Mouse (Mus musculus) MEL (cell line): ENCODE results near the gene Cyp4x1. TPM values are rescaled to one million over a fixed set of nuclear protein-coding genes. Genes with fewer than 3 reads are reported as not detected.

Experiments
- DNase-seq: peaks from one replicate; pipeline ENCODE4 v3.0.0; 2011; ENCODE audit warnings: low read depth, low spot score
- H3K27ac ChIP-seq: 2 replicates; pipeline ENCODE4 v1.5.1; 2012; ENCODE audit warnings: low read depth, mild to moderate bottlenecking, control low read depth, low read length, moderate library complexity; ENCODE audit not compliant: control insufficient read depth
- H3K27me3 ChIP-seq, 2 experiments: fragments of 150-350 bp in 1 of 2; sonication (generic) in 1 of 2; 2 replicates each; pipeline ENCODE4 v1.6.1; 2012; ENCODE audit warnings: low read length in 2 of 2, mild to moderate bottlenecking in 2 of 2, improper control_type of control experiment in 1 of 2, moderate library complexity in 1 of 2; ENCODE audit not compliant: insufficient read depth in 2 of 2, control insufficient read depth in 1 of 2
- H3K36me3 ChIP-seq, 2 experiments: 2 replicates each; pipeline ENCODE4 v1.6.1; 2012 to 2014; ENCODE audit warnings: low read length in 2 of 2, improper control_type of control experiment in 1 of 2, inconsistent platforms in 1 of 2, mild to moderate bottlenecking in 1 of 2; ENCODE audit not compliant: insufficient read depth in 2 of 2, control insufficient read depth in 1 of 2
- H3K4me1 ChIP-seq, 2 experiments: fragments of 150-350 bp in 1 of 2; sonication (generic) in 1 of 2; 2 replicates each; pipeline ENCODE4 v1.6.1; 2012; ENCODE audit warnings: low read length in 2 of 2, improper control_type of control experiment in 1 of 2, mild to moderate bottlenecking in 1 of 2; ENCODE audit not compliant: insufficient read depth in 2 of 2, control insufficient read depth in 1 of 2
- H3K4me3 ChIP-seq, 2 experiments: fragments of 150-350 bp in 1 of 2; sonication (generic) in 1 of 2; 2 replicates each; pipeline ENCODE4 v1.5.1; 2012; ENCODE audit warnings: low read depth in 2 of 2, low read length in 2 of 2, mild to moderate bottlenecking in 2 of 2, moderate library complexity in 2 of 2, control low read depth in 1 of 2, improper control_type of control experiment in 1 of 2; ENCODE audit not compliant: control insufficient read depth in 1 of 2, insufficient read depth in 1 of 2
- H3K79me2 ChIP-seq: 2 replicates; pipeline ENCODE4 v1.6.1; 2012; ENCODE audit warnings: mild to moderate bottlenecking, low read length, moderate library complexity; ENCODE audit not compliant: control insufficient read depth, poor library complexity, insufficient read depth
- H3K9ac ChIP-seq: 2 replicates; pipeline ENCODE4 v1.6.1; 2012; ENCODE audit warnings: low read depth, mild to moderate bottlenecking, control low read depth, low read length, moderate library complexity; ENCODE audit not compliant: control insufficient read depth, poor library complexity, severe bottlenecking
- H3K9me3 ChIP-seq: fragments of 150-350 bp; sonication (generic); replicated peaks from 2 replicates; pipeline ENCODE4 v1.6.1; 2012; ENCODE audit warnings: mild to moderate bottlenecking, low read length, improper control_type of control experiment, moderate library complexity; ENCODE audit not compliant: insufficient read depth
- BHLHE40 ChIP-seq: IDR thresholded peaks from 2 replicates; pipeline ENCODE4 v1.6.1; 2012; ENCODE audit warnings: low read depth, mild to moderate bottlenecking, inconsistent platforms, low read length, improper control_type of control experiment, borderline replicate concordance
- CHD2 ChIP-seq: IDR thresholded peaks from 2 replicates; pipeline ENCODE4 v1.6.1; 2011; ENCODE audit warnings: low read length, improper control_type of control experiment
- CTCF ChIP-seq, 3 experiments: IDR thresholded peaks in 2 of 3; conservative IDR thresholded peaks in 1 of 3; 2 replicates each; pipeline ENCODE4 v1.5.1; 2011 to 2012; ENCODE audit warnings: low read length in 3 of 3, low read depth in 2 of 3, mild to moderate bottlenecking in 2 of 3, improper control_type of control experiment in 1 of 3, inconsistent platforms in 1 of 3, mixed read lengths in 1 of 3, moderate library complexity in 1 of 3; ENCODE audit not compliant: control insufficient read depth in 1 of 3, insufficient read depth in 1 of 3, poor library complexity in 1 of 3, severe bottlenecking in 1 of 3
- E2F4 ChIP-seq: IDR thresholded peaks from 2 replicates; pipeline ENCODE4 v1.6.1; 2011; ENCODE audit warnings: low read depth, low read length, improper control_type of control experiment, borderline replicate concordance
- ELF1 ChIP-seq: IDR thresholded peaks from 2 replicates; pipeline ENCODE4 v1.6.1; 2014; ENCODE audit warnings: low read depth, mild to moderate bottlenecking, inconsistent platforms, low read length, improper control_type of control experiment, moderate library complexity
- EP300 ChIP-seq, 2 experiments: IDR thresholded peaks; 2 replicates each; pipeline ENCODE4 v1.6.1; 2011; ENCODE audit warnings: improper control_type of control experiment in 2 of 2, low read length in 2 of 2, low read depth in 1 of 2, mild to moderate bottlenecking in 1 of 2
- ETS1 ChIP-seq: IDR thresholded peaks from 2 replicates; pipeline ENCODE4 v1.6.1; 2012; ENCODE audit warnings: low read depth, mild to moderate bottlenecking, inconsistent platforms, low read length, improper control_type of control experiment, moderate library complexity
- KAT2A ChIP-seq: conservative IDR thresholded peaks from 2 replicates; pipeline ENCODE4 v1.6.1; 2012; ENCODE audit warnings: low read depth, low read length, improper control_type of control experiment, inconsistent platforms
- MAFK ChIP-seq: IDR thresholded peaks from 2 replicates; pipeline ENCODE4 v1.6.1; 2011; ENCODE audit warnings: low read depth, mild to moderate bottlenecking, low read length, improper control_type of control experiment, borderline replicate concordance
- MAX ChIP-seq: IDR thresholded peaks from 2 replicates; pipeline ENCODE4 v1.6.1; 2011; ENCODE audit warnings: low read length, improper control_type of control experiment
- MAZ ChIP-seq: IDR thresholded peaks from 2 replicates; pipeline ENCODE4 v1.6.1; 2012; ENCODE audit warnings: low read depth, mild to moderate bottlenecking, inconsistent platforms, low read length, improper control_type of control experiment
- MEF2A ChIP-seq: IDR thresholded peaks from 2 replicates; pipeline ENCODE4 v1.6.1; 2014; ENCODE audit warnings: low read depth, mild to moderate bottlenecking, inconsistent platforms, low read length, improper control_type of control experiment; ENCODE audit not compliant: poor library complexity, insufficient replicate concordance, severe bottlenecking; ENCODE audit errors: extremely low read depth
- MYC ChIP-seq: IDR thresholded peaks from 2 replicates; pipeline ENCODE4 v1.6.1; 2011; ENCODE audit warnings: low read depth, mild to moderate bottlenecking, low read length, improper control_type of control experiment, moderate library complexity
- NRF1 ChIP-seq: IDR thresholded peaks from 2 replicates; pipeline ENCODE4 v1.6.1; 2014; ENCODE audit warnings: low read depth, mild to moderate bottlenecking, inconsistent platforms, low read length, improper control_type of control experiment, moderate library complexity; ENCODE audit not compliant: poor library complexity, insufficient read depth, severe bottlenecking
- POLR2A ChIP-seq, 2 experiments: IDR thresholded peaks; 2 replicates each; pipeline ENCODE4 v1.6.1; 2011 to 2012; ENCODE audit warnings: low read length in 2 of 2, mild to moderate bottlenecking in 2 of 2, control low read depth in 1 of 2, improper control_type of control experiment in 1 of 2, low read depth in 1 of 2, moderate library complexity in 1 of 2; ENCODE audit not compliant: control insufficient read depth in 1 of 2, insufficient read depth in 1 of 2, poor library complexity in 1 of 2
- POLR2AphosphoS2 ChIP-seq: IDR thresholded peaks from 2 replicates; pipeline ENCODE4 v1.6.1; 2011; ENCODE audit warnings: low read length, improper control_type of control experiment
- RCOR1 ChIP-seq: IDR thresholded peaks from 2 replicates; pipeline ENCODE4 v1.6.1; 2012; ENCODE audit warnings: low read depth, mild to moderate bottlenecking, inconsistent platforms, low read length, improper control_type of control experiment
- SMC3 ChIP-seq: IDR thresholded peaks from 2 replicates; pipeline ENCODE4 v1.6.1; 2011; ENCODE audit warnings: low read depth, low read length, improper control_type of control experiment
- TAL1 ChIP-seq: IDR thresholded peaks from 2 replicates; pipeline ENCODE4 v1.6.1; 2012; ENCODE audit warnings: mild to moderate bottlenecking, inconsistent platforms, low read length, moderate library complexity, mixed read lengths
- TBP ChIP-seq: IDR thresholded peaks from 2 replicates; pipeline ENCODE4 v1.8.0; 2011; ENCODE audit warnings: low read depth, low read length, improper control_type of control experiment
- USF1 ChIP-seq: IDR thresholded peaks from 2 replicates; pipeline ENCODE4 v1.6.1; 2014; ENCODE audit warnings: low read depth, mild to moderate bottlenecking, inconsistent platforms, low read length, improper control_type of control experiment, moderate library complexity
- USF2 ChIP-seq, 2 experiments: IDR thresholded peaks; 2 replicates each; pipeline ENCODE4 v1.6.1; 2011 to 2012; ENCODE audit warnings: improper control_type of control experiment in 2 of 2, low read length in 2 of 2, borderline replicate concordance in 1 of 2, inconsistent platforms in 1 of 2, low read depth in 1 of 2, mild to moderate bottlenecking in 1 of 2; ENCODE audit not compliant: insufficient read depth in 1 of 2
- ZC3H11A ChIP-seq: IDR thresholded peaks from 2 replicates; pipeline ENCODE4 v1.6.1; 2012; ENCODE audit warnings: low read depth, mild to moderate bottlenecking, inconsistent platforms, low read length, improper control_type of control experiment
- ZKSCAN1 ChIP-seq: IDR thresholded peaks from 2 replicates; pipeline ENCODE4 v1.6.1; 2012; ENCODE audit warnings: low read depth, mild to moderate bottlenecking, inconsistent platforms, low read length, improper control_type of control experiment, moderate library complexity
- ZMIZ1 ChIP-seq: IDR thresholded peaks from 2 replicates; pipeline ENCODE4 v1.6.1; 2012; ENCODE audit warnings: low read depth, mild to moderate bottlenecking, inconsistent platforms, low read length, improper control_type of control experiment, moderate library complexity
- ZNF384 ChIP-seq: IDR thresholded peaks from 2 replicates; pipeline ENCODE4 v1.6.1; 2012; ENCODE audit warnings: low read depth, mild to moderate bottlenecking, inconsistent platforms, low read length, improper control_type of control experiment
- polyA plus RNA-seq, 2 experiments: library from polyadenylated mRNA; stranded (reverse) in 1 of 2; unstranded in 1 of 2; fragments of >175 nt in 1 of 2; fragments of >200 nt in 1 of 2; gene quantifications; 2 replicates each; pipeline versions ENCODE4 v1.2.1 to v1.2.4; 2012; ENCODE audit warnings: low replicate concordance in 2 of 2, low read depth in 1 of 2; ENCODE audit not compliant: insufficient read length in 2 of 2, insufficient read depth in 1 of 2, missing spikeins in 1 of 2
- total RNA-seq: library from RNA; depleted of rRNA; stranded (reverse); fragments of 300-350 nt; gene quantifications from 2 replicates; pipeline ENCODE4 v1.2.3, GENCODE M21; 2012

Gene Cyp4x1
- total and polyA plus RNA-seq, 3 experiments = 0.04 to 0.47 TPM; not detected in 1

DNA sequence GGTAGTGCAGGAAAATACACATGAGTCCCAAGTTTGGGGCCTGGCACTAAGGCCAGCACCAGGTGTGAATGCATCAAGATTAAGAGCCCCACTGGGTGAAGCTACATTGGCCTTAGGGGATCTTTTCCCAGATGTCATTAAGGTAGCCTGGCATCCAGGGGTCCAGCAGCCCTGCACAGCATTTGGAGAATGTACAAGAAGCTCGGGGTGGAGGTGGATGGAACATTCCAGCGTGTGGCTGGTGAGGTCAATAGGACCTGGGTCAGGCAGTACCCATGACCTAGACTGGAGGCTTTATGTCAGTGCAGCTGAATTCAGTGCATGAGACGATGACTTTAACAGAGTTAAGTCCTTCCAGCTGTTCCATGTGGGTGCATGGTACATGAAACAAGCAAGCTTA, 42.3 kb downstream of the Cyp4x1 start:
- Histone ChIP-seq H3K27me3 (no peaks in the 10 kb centered on the region), H3K27ac (no peak overlapping the region), H3K4me1 (peaks cover 3 to 26% of the 10 kb centered on the region in 2 experiments), H3K9me3 (no peaks in the 10 kb centered on the region), H3K79me2 (no peaks in the 10 kb centered on the region), H3K4me3 (no peak overlapping the region), H3K9ac (no peak overlapping the region), H3K36me3 (peaks cover 0 to 13% of the 10 kb centered on the region in 2 experiments; a peak in 2 of 4 replicates)
- DNase-seq = no peak
- TF ChIP-seq USF1 (no peak), ZNF384 (no peak), TBP (no peak), ZMIZ1 (no peak), BHLHE40 (no peak), EP300 (IDR thresholded peaks at IDR 0.05; ENCODE audit: low read depth in 1 of 2, low read length in 2 of 2) (no peak), USF2 (IDR thresholded peaks at IDR 0.05; ENCODE audit: borderline replicate concordance in 1 of 2, insufficient read depth in 1 of 2, low read depth in 1 of 2, low read length in 2 of 2) (no peak), SMC3 (no peak), MAX (no peak), NRF1 (no peak), CHD2 (no peak), ELF1 (no peak)

DNA sequence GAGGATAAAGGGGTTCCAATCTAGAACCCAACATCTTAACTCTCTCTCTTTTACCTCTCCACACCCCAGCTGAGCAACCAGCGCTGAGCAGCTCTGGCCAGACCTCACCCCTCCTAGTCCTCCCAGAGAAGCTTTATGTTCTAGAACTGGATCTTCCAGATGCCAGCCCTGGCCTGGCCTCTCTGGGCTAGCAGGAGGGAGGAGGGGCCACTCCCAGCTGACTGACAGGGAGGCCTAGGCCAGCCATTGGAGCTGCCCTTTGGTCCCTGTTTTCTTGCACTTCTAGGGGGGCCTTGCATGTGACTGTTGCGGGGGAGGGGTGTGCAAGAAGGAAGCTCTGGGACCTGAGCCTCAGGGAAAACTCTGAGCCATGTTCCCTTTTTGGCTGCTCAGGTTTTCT, 43.5 kb downstream of the Cyp4x1 start:
- H3K27me3 ChIP-seq = no peaks in the 10 kb centered on the region
- DNase-seq = no peak
- H3K27ac ChIP-seq = no peak overlapping the region
- no peaks in the 10 kb centered on the region for H3K79me2 ChIP-seq
- H3K9me3 ChIP-seq = no peaks in the 10 kb centered on the region
- peaks cover 3 to 19% of the 10 kb centered on the region in 2 experiments for H3K4me1 ChIP-seq
- no peak overlapping the region for H3K9ac ChIP-seq
- TF ChIP-seq MYC = no peak
- no peak for TF ChIP-seq NRF1
- no peak for TF ChIP-seq MAX
- no peak for TF ChIP-seq MAZ
- no peak for TF ChIP-seq ETS1
- no peak for TF ChIP-seq KAT2A
- TF ChIP-seq USF1 = no peak
- no peak for TF ChIP-seq ZC3H11A
- no peak for TF ChIP-seq CHD2
- TF ChIP-seq POLR2A (IDR thresholded peaks at IDR 0.05; ENCODE audit: control insufficient read depth in 1 of 2, insufficient read depth in 1 of 2, low read depth in 1 of 2, low read length in 2 of 2, poor library complexity in 1 of 2) = no peak
- no peak for TF ChIP-seq MEF2A
- TF ChIP-seq TAL1 = no peak
- no peak for TF ChIP-seq ZKSCAN1
- TF ChIP-seq ELF1 = no peak
- no peak for TF ChIP-seq MAFK
- TF ChIP-seq POLR2AphosphoS2 = no peak
- no peak for TF ChIP-seq ZMIZ1
- no peak for TF ChIP-seq CTCF (IDR thresholded peaks at IDR 0.05 in 2 of 3, conservative IDR thresholded peaks at IDR 0.05 in 1 of 3; ENCODE audit: control insufficient read depth in 1 of 3, insufficient read depth in 1 of 3, low read depth in 2 of 3, low read length in 3 of 3, poor library complexity in 1 of 3, severe bottlenecking in 1 of 3)
- TF ChIP-seq RCOR1 = no peak
- TF ChIP-seq E2F4 = no peak
- no peak overlapping the region for H3K4me3 ChIP-seq
- H3K36me3 ChIP-seq = peaks cover 0 to 10% of the 10 kb centered on the region in 2 experiments; a peak in 2 of 4 replicates
